Mouse (Mus musculus): ENCODE measurements around the gene Ntrk3. TPM values are rescaled to one million over a fixed set of nuclear protein-coding genes. Genes with fewer than 3 reads are reported as not detected.

Ntrk3 gene
- polyA plus RNA-seq, 1 experiment from 2014 or later: 2.6 TPM

DNA sequence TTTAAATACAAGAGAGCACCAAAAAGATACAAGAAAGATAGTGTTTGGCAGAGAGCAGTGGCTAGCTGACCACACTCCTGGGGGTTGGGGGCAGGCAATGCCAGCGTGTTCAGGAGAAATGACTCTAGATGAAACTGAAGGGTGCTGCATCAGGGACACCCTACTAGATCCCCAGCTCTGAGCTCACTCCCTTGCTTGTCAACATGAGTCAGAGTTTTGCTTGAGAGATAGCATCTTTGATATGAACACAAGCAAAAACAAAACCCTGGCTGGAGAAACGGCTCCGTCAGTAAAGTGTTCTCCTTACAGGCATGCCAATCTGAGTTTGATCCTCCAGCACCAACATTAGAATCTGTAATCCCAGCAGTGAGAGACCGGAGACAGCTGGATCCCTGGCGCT lies 189.1 kb downstream of the Ntrk3 start:
- Histone ChIP-seq H3K4me1 (no peaks in the 10 kb centered on the region), H3K27me3 (no peaks in the 10 kb centered on the region; the same call in 1 of the 2 replicates), H3K9me3 (no peaks in the 10 kb centered on the region), H3K4me2 (replicated peaks) (no peak overlapping the region), H3K9ac (no peak overlapping the region), H3K27ac (no peak overlapping the region), H3K36me3 (no peaks in the 10 kb centered on the region), H3K4me3 (no peak overlapping the region)
- 87% methylated on average over 5 of the region's 5 CpGs for WGBS
- no peak for ATAC-seq (ENCODE audit: insufficient number of reproducible peaks, insufficient read depth, low FRiP score, low TSS enrichment)

DNA sequence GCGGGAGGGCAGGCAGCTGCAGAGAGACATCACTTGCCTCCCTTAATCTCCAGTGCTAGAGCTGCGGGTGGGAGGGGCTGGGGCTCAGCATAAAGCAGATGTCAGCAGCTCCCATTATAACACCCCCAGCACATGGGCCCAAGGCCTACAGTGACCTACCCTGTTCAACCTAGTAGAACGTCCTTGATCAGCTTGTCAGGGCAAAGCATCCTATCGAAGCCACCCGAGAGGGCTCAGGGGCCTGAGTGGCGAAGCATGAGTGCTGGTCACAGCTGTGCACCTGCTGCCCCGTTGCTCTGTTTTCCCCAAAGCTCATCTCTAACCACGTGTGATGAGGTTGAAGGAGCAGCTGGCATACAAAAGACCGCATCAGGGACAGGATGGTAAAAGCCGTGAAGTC lies 191.3 kb downstream of the Ntrk3 start:
- Histone ChIP-seq H3K9ac (no peak overlapping the region), H3K9me3 (no peaks in the 10 kb centered on the region), H3K36me3 (no peaks in the 10 kb centered on the region), H3K4me1 (no peaks in the 10 kb centered on the region), H3K27ac (no peak overlapping the region), H3K4me2 (replicated peaks) (no peak overlapping the region), H3K4me3 (no peak overlapping the region), H3K27me3 (no peaks in the 10 kb centered on the region; the same call in 1 of the 2 replicates)
- WGBS: 76% methylated on average over 9 of the region's 10 CpGs
- ATAC-seq (ENCODE audit: insufficient number of reproducible peaks, insufficient read depth, low FRiP score, low TSS enrichment): no peak

DNA sequence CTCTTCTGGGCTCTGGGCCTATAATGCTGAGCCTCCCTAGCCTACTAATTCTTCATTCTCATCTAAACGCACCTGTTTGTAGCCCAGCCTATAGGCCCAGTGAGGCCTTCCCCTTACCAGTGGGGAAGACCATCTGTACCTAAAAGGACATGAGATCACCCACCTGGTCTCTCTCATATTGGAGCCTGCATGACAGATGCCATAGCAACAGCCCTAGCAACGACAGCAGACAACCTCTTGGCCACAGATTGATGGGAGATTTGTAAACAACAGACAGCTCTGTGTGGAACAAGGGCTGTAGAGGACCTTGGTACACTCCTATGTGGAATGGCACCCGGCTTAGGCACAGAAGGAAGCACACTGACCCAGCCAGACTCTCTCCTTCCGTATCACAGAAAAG lies 195.3 kb downstream of the Ntrk3 start:
- WGBS: 83% methylated on average over 4 of the region's 4 CpGs
- Histone ChIP-seq H3K36me3 (no peaks in the 10 kb centered on the region), H3K27ac (no peak overlapping the region), H3K9me3 (no peaks in the 10 kb centered on the region), H3K27me3 (no peaks in the 10 kb centered on the region), H3K9ac (no peak overlapping the region), H3K4me1 (no peaks in the 10 kb centered on the region), H3K4me3 (no peak overlapping the region), H3K4me2 (replicated peaks) (no peak overlapping the region)
- no peak for ATAC-seq (ENCODE audit: insufficient number of reproducible peaks, insufficient read depth, low FRiP score, low TSS enrichment)

DNA sequence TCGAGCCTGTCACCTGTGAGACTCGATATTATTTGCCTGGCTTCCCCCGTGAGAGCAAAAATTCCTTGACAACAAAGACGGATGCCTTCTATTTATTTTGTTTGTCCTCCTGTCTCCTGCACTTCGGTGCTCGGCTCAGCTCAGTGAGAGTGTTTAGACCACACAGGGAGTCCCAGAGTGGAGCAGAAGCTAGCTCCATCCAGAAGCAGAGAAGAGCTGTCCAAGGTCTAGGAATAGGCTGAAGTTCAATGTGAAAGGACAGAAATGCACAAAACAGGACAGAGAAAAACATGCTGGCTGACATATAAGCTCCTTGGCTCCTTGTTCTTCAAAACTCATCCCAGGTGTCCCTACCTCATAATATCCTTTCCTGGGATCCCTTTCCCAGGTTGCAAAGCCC lies 207.5 kb downstream of the Ntrk3 start:
- Histone ChIP-seq H3K9me3 (no peaks in the 10 kb centered on the region), H3K27ac (no peak overlapping the region), H3K4me3 (no peak overlapping the region), H3K27me3 (no peaks in the 10 kb centered on the region), H3K36me3 (no peaks in the 10 kb centered on the region), H3K4me2 (replicated peaks) (no peak overlapping the region), H3K9ac (no peak overlapping the region), H3K4me1 (no peaks in the 10 kb centered on the region)
- ATAC-seq (ENCODE audit: insufficient number of reproducible peaks, insufficient read depth, low FRiP score, low TSS enrichment): no peak
- WGBS: 43% methylated on average over 6 of the region's 6 CpGs

DNA sequence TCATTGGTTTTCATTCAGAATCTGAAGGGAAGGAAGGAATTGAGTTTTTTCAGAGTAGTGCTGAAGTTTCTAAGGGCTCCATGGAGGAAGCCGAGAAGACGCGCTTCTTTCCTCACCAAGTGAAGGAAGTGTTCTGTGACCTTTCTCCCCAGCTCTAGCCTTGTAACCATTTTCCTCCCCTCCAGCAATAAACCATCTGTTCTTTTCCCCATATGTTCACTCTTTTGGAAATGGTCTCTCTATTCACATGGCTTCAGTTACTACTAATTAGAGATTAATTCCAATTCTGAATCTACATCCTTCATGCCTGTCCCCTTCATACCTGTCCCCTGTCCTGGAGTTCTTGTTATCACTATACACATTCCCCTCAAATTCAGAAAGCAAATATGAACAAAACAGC lies 209.8 kb downstream of the Ntrk3 start:
- Histone ChIP-seq H3K27me3 (no peaks in the 10 kb centered on the region), H3K4me1 (no peaks in the 10 kb centered on the region), H3K9ac (no peak overlapping the region), H3K4me3 (no peak overlapping the region), H3K9me3 (no peaks in the 10 kb centered on the region), H3K4me2 (replicated peaks) (no peak overlapping the region), H3K27ac (no peak overlapping the region), H3K36me3 (no peaks in the 10 kb centered on the region)
- ATAC-seq (ENCODE audit: insufficient number of reproducible peaks, insufficient read depth, low FRiP score, low TSS enrichment): no peak
- 57% methylated on average over 3 of the region's 3 CpGs for WGBS

- Histone ChIP-seq H3K4me3 (no peak overlapping the region), H3K4me2 (replicated peaks) (no peak overlapping the region), H3K27me3 (no peaks in the 10 kb centered on the region), H3K36me3 (no peaks in the 10 kb centered on the region), H3K4me1 (no peaks in the 10 kb centered on the region), H3K9me3 (no peaks in the 10 kb centered on the region), H3K27ac (no peak overlapping the region), H3K9ac (no peak overlapping the region)
- no peak for ATAC-seq (ENCODE audit: insufficient number of reproducible peaks, insufficient read depth, low FRiP score, low TSS enrichment)
- WGBS: 34% methylated on average over 4 of the region's 4 CpGs
Observed at GRCm38 (mm10) chr7:78527564-78527963, 210.2 kb downstream of the Ntrk3 start.

GRCm38 (mm10) chr7:78520243-78520927 lies 217.4 kb downstream of the Ntrk3 start:
- H3K4me2 ChIP-seq (replicated peaks): no peak overlapping the region
- no peaks in the 10 kb centered on the region for H3K9me3 ChIP-seq
- WGBS: 89% methylated on average over 9 of the region's 9 CpGs
- H3K27ac ChIP-seq: no peak overlapping the region
- no peak overlapping the region for H3K9ac ChIP-seq
- no peak overlapping the region for H3K4me3 ChIP-seq
- no peaks in the 10 kb centered on the region for H3K36me3 ChIP-seq
- no peaks in the 10 kb centered on the region for H3K27me3 ChIP-seq
- H3K4me1 ChIP-seq: no peaks in the 10 kb centered on the region
- ATAC-seq (ENCODE audit: insufficient number of reproducible peaks, insufficient read depth, low FRiP score, low TSS enrichment): no peak

- Histone ChIP-seq H3K9me3 (no peaks in the 10 kb centered on the region), H3K27me3 (no peaks in the 10 kb centered on the region), H3K27ac (no peak overlapping the region), H3K4me3 (no peak overlapping the region), H3K36me3 (no peaks in the 10 kb centered on the region), H3K9ac (no peak overlapping the region), H3K4me1 (no peaks in the 10 kb centered on the region), H3K4me2 (replicated peaks) (no peak overlapping the region)
- 91% methylated on average over 3 of the region's 3 CpGs for WGBS
- no peak for ATAC-seq (ENCODE audit: insufficient number of reproducible peaks, insufficient read depth, low FRiP score, low TSS enrichment)
Observed at GRCm38 (mm10) chr7:78519689-78520088, 218.1 kb downstream of the Ntrk3 start.

GRCm38 (mm10) chr7:78518760-78519363 lies 218.9 kb downstream of the Ntrk3 start:
- Histone ChIP-seq H3K27ac (no peak overlapping the region), H3K36me3 (no peaks in the 10 kb centered on the region), H3K4me2 (replicated peaks) (no peak overlapping the region), H3K4me1 (no peaks in the 10 kb centered on the region), H3K9me3 (no peaks in the 10 kb centered on the region), H3K27me3 (no peaks in the 10 kb centered on the region), H3K4me3 (no peak overlapping the region), H3K9ac (no peak overlapping the region)
- WGBS: 88% methylated on average over 5 of the region's 5 CpGs
- ATAC-seq (ENCODE audit: insufficient number of reproducible peaks, insufficient read depth, low FRiP score, low TSS enrichment): no peak

DNA sequence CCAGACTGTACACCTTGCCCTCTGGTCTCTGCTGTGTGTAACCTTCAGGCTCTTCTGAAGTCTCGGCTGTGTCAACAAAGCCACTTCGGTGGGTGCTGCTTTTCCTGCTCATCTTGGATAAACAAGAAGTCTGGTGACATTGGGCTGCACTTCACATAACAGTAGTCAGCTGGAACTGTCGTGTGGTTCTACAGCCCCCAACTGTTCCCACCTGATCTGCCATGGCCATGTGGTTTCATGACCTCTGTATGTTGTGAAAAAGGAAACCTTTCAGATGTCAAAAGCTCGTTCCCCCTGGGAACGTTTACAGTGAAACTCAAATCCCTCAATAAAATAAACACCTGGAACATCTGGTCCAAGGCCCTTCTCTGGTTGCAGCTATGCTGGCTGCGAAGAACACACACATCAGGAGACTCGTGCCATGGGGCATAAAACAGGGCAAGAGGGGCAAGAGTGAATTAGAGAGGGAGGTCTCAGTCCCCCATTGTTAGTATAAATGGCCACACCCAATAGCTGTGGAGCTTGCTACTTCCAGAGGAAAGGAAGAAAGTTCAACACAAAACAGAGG lies 222.7 kb downstream of the Ntrk3 start:
- no peak overlapping the region for H3K4me2 ChIP-seq (replicated peaks)
- H3K9ac ChIP-seq: no peak overlapping the region
- H3K36me3 ChIP-seq: no peaks in the 10 kb centered on the region
- H3K27me3 ChIP-seq: no peaks in the 10 kb centered on the region
- H3K9me3 ChIP-seq: no peaks in the 10 kb centered on the region
- H3K4me3 ChIP-seq: no peak overlapping the region
- no peak for ATAC-seq (ENCODE audit: insufficient number of reproducible peaks, insufficient read depth, low FRiP score, low TSS enrichment)
- H3K4me1 ChIP-seq: no peaks in the 10 kb centered on the region
- H3K27ac ChIP-seq: no peak overlapping the region
- WGBS: 43% methylated on average over 7 of the region's 7 CpGs

DNA sequence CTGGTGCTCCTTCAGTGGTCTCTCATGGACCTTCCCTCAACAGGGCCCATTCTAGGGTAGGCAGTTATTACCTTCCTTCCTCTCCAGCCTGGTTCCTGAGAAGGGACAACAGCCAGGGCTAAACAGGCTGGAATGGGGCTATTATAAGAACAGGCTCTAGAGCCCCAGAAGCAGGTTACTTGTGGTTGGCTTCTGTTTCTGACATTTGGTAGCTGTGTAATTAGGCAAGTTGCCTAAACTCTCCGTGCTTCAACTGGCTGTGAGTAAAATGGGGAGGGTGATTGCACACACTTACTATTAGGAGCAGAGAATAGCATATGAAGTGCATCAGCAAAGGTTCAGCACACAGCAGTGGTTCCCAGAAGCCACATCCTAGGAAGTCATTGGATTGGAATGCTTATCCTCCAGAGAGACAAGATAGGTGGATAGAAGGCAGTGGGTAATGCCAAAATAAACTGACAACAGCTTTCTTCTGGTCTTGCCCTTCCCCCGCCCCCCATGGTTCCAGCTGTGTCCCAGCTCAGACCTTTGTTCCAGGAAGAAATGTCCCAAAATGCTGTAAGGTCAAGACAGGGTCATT lies 230.7 kb downstream of the Ntrk3 start:
- H3K36me3 ChIP-seq: no peaks in the 10 kb centered on the region
- WGBS: 70% methylated on average over 2 of the region's 2 CpGs
- ATAC-seq (ENCODE audit: insufficient number of reproducible peaks, insufficient read depth, low FRiP score, low TSS enrichment): no peak
- H3K4me2 ChIP-seq (replicated peaks): no peak overlapping the region
- no peaks in the 10 kb centered on the region for H3K9me3 ChIP-seq
- no peak overlapping the region for H3K27ac ChIP-seq
- no peak overlapping the region for H3K4me3 ChIP-seq
- no peaks in the 10 kb centered on the region for H3K4me1 ChIP-seq
- H3K27me3 ChIP-seq: no peaks in the 10 kb centered on the region
- no peak overlapping the region for H3K9ac ChIP-seq

DNA sequence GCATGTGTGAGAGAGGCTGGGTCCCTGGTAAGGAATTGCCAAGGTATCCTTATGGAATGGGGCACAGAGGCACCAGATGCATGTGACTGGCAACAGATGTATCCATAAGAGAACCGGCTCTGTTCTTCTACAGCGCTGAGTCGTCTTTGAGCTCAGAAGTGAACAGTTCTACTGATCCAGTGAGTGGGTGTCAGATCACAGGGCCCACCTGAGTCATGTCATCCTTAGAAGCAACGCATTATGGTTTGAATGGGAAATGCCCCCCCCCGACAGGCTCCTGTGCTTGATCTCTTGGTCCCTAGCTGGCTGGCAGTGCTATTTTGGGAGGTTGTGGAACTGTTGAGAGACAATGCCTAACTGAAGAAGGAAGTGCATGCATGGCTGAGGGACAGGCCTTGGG lies 236.9 kb downstream of the Ntrk3 start:
- no peak overlapping the region for H3K4me2 ChIP-seq (replicated peaks)
- H3K9me3 ChIP-seq: no peaks in the 10 kb centered on the region
- no peak overlapping the region for H3K27ac ChIP-seq
- H3K9ac ChIP-seq: no peak overlapping the region
- 83% methylated on average over 5 of the region's 5 CpGs for WGBS
- H3K4me3 ChIP-seq: no peak overlapping the region
- no peaks in the 10 kb centered on the region for H3K4me1 ChIP-seq
- H3K27me3 ChIP-seq: no peaks in the 10 kb centered on the region
- ATAC-seq (ENCODE audit: insufficient number of reproducible peaks, insufficient read depth, low FRiP score, low TSS enrichment): no peak
- H3K36me3 ChIP-seq: no peaks in the 10 kb centered on the region
